Mouse (Mus musculus) forebrain, postnatal 0 days (tissue): Measurements from ENCODE around the gene Csgalnact2. TPM values are rescaled to one million over a fixed set of nuclear protein-coding genes. Genes with fewer than 3 reads are reported as not detected.

Experiments used
- ATAC-seq: fragments of 200-750 bp; cut with Nextera tagmentation; 2 replicates; pipeline ENCODE4 v1.8.0; 2017; ENCODE audit warnings: mild to moderate bottlenecking, moderate library complexity
- DNase-seq: peaks from one replicate; pipeline ENCODE4 v3.0.0-alpha.2; 2015
- H3K27ac ChIP-seq: fragments of 300-500 bp; sonication (generic); 2 replicates; pipeline ENCODE4 v1.5.1; 2014; ENCODE audit warnings: low read depth, mild to moderate bottlenecking, antibody characterized with exemption, low read length, moderate library complexity, mixed read lengths
- H3K27me3 ChIP-seq: fragments of 300-500 bp; sonication (generic); 2 replicates; pipeline ENCODE4 v1.6.1; 2014; ENCODE audit warnings: mild to moderate bottlenecking, low read length, mixed read lengths; ENCODE audit not compliant: insufficient read depth
- H3K36me3 ChIP-seq: fragments of 300-500 bp; sonication (generic); 2 replicates; pipeline ENCODE4 v1.6.1; 2014; ENCODE audit warnings: mild to moderate bottlenecking, moderate library complexity; ENCODE audit not compliant: insufficient read depth
- H3K4me1 ChIP-seq: fragments of 300-500 bp; sonication (generic); 2 replicates; pipeline ENCODE4 v1.6.1; 2014; ENCODE audit warnings: antibody characterized with exemption; ENCODE audit not compliant: insufficient read depth
- H3K4me2 ChIP-seq: fragments of 300-500 bp; sonication (generic); 2 replicates; pipeline ENCODE4 v1.6.1; 2014; ENCODE audit warnings: low read depth, mild to moderate bottlenecking, moderate library complexity
- H3K4me3 ChIP-seq: fragments of 300-500 bp; sonication (generic); 2 replicates; pipeline ENCODE4 v1.5.1; 2014; ENCODE audit warnings: low read depth, low read length, mixed read lengths
- H3K9ac ChIP-seq: fragments of 300-500 bp; sonication (generic); 2 replicates; pipeline ENCODE4 v1.6.1; 2014; ENCODE audit warnings: mild to moderate bottlenecking
- H3K9me3 ChIP-seq: fragments of 300-500 bp; sonication (generic); 2 replicates; pipeline ENCODE4 v1.6.1; 2016; ENCODE audit warnings: low read length
- CTCF ChIP-seq: sonication (generic); IDR thresholded peaks from 2 replicates; pipeline ENCODE4 v1.5.1; 2016; ENCODE audit warnings: antibody characterized with exemption, control low read depth, low read depth
- WGBS: fragments of 180-500 bp; shearing (Covaris S2); extraction: QIAGEN DNeasy Blood & Tissue Kit; methylation state at CpG from one replicate; pipeline ENCODE4 v1.1.7; 2014; 5-methylcytosine and 5-hydroxymethylcytosine counted together
- microRNA-seq, 2 experiments: library from miRNA; unstranded; fragments of <30 nt; microRNA quantifications; one replicate each; pipeline ENCODE4; 2016
- polyA plus RNA-seq: library from polyadenylated mRNA; unstranded; fragments of >200 nt; fragmentation: Nextera tagmentation; extraction: Ambion mirVana; gene quantifications from 2 replicates; pipeline ENCODE4 v1.2.1, GENCODE M21; 2015
- total RNA-seq: library from RNA; depleted of rRNA; stranded (reverse); fragments of >200 nt; gene quantifications from 2 replicates; pipeline ENCODE4 v1.2.3, GENCODE M21; 2014; rRNA removed

Gene Csgalnact2
- total and polyA plus RNA-seq, 2 experiments from 2014 or later = 11.1 to 20.4 TPM

- peaks cover 14% of the 10 kb centered on the region; the same call in 1 of the 2 replicates for H3K4me1 ChIP-seq
- H3K27ac ChIP-seq = no peak overlapping the region
- no peak overlapping the region for H3K9ac ChIP-seq
- DNase-seq = no peak
- peak; percentile 43 for TF ChIP-seq CTCF
- no peak for ATAC-seq
- H3K36me3 ChIP-seq = no peaks in the 10 kb centered on the region
- no peaks in the 10 kb centered on the region for H3K9me3 ChIP-seq
- H3K27me3 ChIP-seq = no peaks in the 10 kb centered on the region
- H3K4me2 ChIP-seq = no peak overlapping the region
- 70% methylated on average over 7 of the region's 7 CpGs for WGBS
- no peak overlapping the region for H3K4me3 ChIP-seq
These were observed 71.2 kb downstream of the Csgalnact2 start for GRCm38 (mm10) chr6:118067720-118068119.

GRCm38 (mm10) chr6:118066199-118067081, 72.5 kb downstream of the Csgalnact2 start:
- DNase-seq = no peak
- Histone ChIP-seq H3K27ac (no peak overlapping the region), H3K36me3 (no peaks in the 10 kb centered on the region), H3K4me1 (peaks cover 14% of the 10 kb centered on the region; the same call in 1 of the 2 replicates), H3K4me3 (peak overlapping the region; percentile 42), H3K9me3 (no peaks in the 10 kb centered on the region), H3K27me3 (no peaks in the 10 kb centered on the region), H3K9ac (peak overlapping the region; percentile 44), H3K4me2 (peak overlapping the region; percentile 98)
- WGBS = 2% methylated on average over 40 of the region's 40 CpGs
- no peak for TF ChIP-seq CTCF
- peak; percentile 48 for ATAC-seq

DNA sequence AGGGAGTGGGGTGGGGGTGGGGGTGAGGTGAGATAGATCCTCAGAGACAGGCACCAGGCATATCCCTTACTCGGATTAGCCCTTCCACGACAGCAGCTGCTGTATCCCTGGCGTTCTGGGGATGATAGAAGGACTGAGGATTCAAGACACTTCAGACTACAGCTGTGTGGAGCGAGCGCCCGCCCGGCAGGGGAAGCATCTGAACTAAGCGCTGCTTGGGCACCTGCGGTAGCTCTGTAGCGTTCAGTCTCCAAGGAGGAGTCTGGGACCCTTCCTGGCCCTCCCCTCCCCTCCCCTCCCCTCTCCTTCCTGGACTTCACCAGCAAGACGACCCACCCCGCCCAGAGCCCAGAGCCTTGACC, 73.1 kb downstream of the Csgalnact2 start:
- 6% methylated on average over 12 of the region's 12 CpGs for WGBS
- Histone ChIP-seq H3K9ac (peak overlapping the region; percentile 44), H3K9me3 (no peaks in the 10 kb centered on the region), H3K27me3 (no peaks in the 10 kb centered on the region), H3K4me2 (peak overlapping the region; percentile 98), H3K4me3 (peak overlapping the region; percentile 42), H3K36me3 (no peaks in the 10 kb centered on the region), H3K27ac (no peak overlapping the region), H3K4me1 (peaks cover 14% of the 10 kb centered on the region; the same call in 1 of the 2 replicates)
- TF ChIP-seq CTCF = no peak
- peak; percentile 50 for DNase-seq
- ATAC-seq = peak; percentile 79

- DNase-seq = peak; percentile 68
- Histone ChIP-seq H3K9me3 (no peaks in the 10 kb centered on the region), H3K4me1 (peaks cover 11% of the 10 kb centered on the region; the same call in 1 of the 2 replicates), H3K4me3 (no peak overlapping the region), H3K4me2 (peak overlapping the region; percentile 98; the same call in 1 of the 2 replicates), H3K9ac (no peak overlapping the region), H3K27ac (no peak overlapping the region), H3K27me3 (no peaks in the 10 kb centered on the region), H3K36me3 (no peaks in the 10 kb centered on the region)
- ATAC-seq = peak; percentile 56; the same call in 1 of the 2 replicates
- TF ChIP-seq CTCF = peak; percentile 70
- 12% methylated on average over 7 of the region's 7 CpGs for WGBS
These were observed 73.9 kb downstream of the Csgalnact2 start for GRCm38 (mm10) chr6:118064968-118065530.

- no peaks in the 10 kb centered on the region for H3K9me3 ChIP-seq
- no peak for ATAC-seq
- H3K27me3 ChIP-seq = no peaks in the 10 kb centered on the region
- DNase-seq = no peak
- H3K9ac ChIP-seq = no peak overlapping the region
- H3K4me3 ChIP-seq = no peak overlapping the region
- no peak overlapping the region for H3K4me2 ChIP-seq
- no peak overlapping the region for H3K27ac ChIP-seq
- WGBS = 68% methylated on average over 5 of the region's 5 CpGs
- peaks cover 11% of the 10 kb centered on the region; the same call in 1 of the 2 replicates for H3K4me1 ChIP-seq
- H3K36me3 ChIP-seq = no peaks in the 10 kb centered on the region
- TF ChIP-seq CTCF = no peak
These were observed 75.7 kb downstream of the Csgalnact2 start for GRCm38 (mm10) chr6:118063266-118063665.

- DNase-seq (no peak), ATAC-seq (no peak)
- Histone ChIP-seq H3K9me3 (no peaks in the 10 kb centered on the region), H3K9ac (no peak overlapping the region), H3K36me3 (no peaks in the 10 kb centered on the region), H3K4me1 (peaks cover 2% of the 10 kb centered on the region; the same call in 1 of the 2 replicates), H3K27me3 (no peaks in the 10 kb centered on the region), H3K4me3 (no peak overlapping the region), H3K27ac (no peak overlapping the region), H3K4me2 (no peak overlapping the region)
- TF ChIP-seq CTCF = no peak
- 92% methylated on average over 4 of the region's 4 CpGs for WGBS
These were observed 77.7 kb downstream of the Csgalnact2 start for GRCm38 (mm10) chr6:118061266-118061665.

Small RNA genes lying within 50 kb of the gene (microRNA-seq; reads per million reads assigned to microRNA genes)
- gene Mir7044 = 3.1 to 3.9 reads per million in 2 experiments

Other genes starting within 250 kb of the Csgalnact2 start
- 236 TPM in 2 replicates for gene Hnrnpf, start 238.8 kb downstream of the Csgalnact2 start, total RNA-seq
- 216 and 225 TPM in 2 replicates for gene Hnrnpf, start 238.8 kb downstream of the Csgalnact2 start, polyA plus RNA-seq
- gene Fxyd4, start 201.4 kb downstream of the Csgalnact2 start, total RNA-seq = not detected in 2 replicates
- 0.33 and 0.47 TPM in 2 replicates for gene Fxyd4, start 201.4 kb downstream of the Csgalnact2 start, polyA plus RNA-seq
- 25.2 and 25.4 TPM in 2 replicates for gene Rasgef1a, start 127.7 kb downstream of the Csgalnact2 start, total RNA-seq
- gene Rasgef1a, start 127.7 kb downstream of the Csgalnact2 start, polyA plus RNA-seq = 9.1 and 13.1 TPM in 2 replicates
- gene Ret, start 58.6 kb upstream of the Csgalnact2 start, total RNA-seq = 6.8 and 11.3 TPM in 2 replicates
- 2.1 and 3.8 TPM in 2 replicates for gene Ret, start 58.6 kb upstream of the Csgalnact2 start, polyA plus RNA-seq